Mouse (Mus musculus) small intestine, adult 2 months (tissue): ENCODE results near the gene Usp1. TPM values are rescaled to one million over a fixed set of nuclear protein-coding genes. Genes with fewer than 3 reads are reported as not detected.
A peak's percentile ranks its signal among the peaks of the same experiment; 100 is the strongest.

ENCODE experiments used
- H3K27ac ChIP-seq: fragments of 200-500 bp; 2 replicates; pipeline ENCODE4 v1.5.1; 2012; ENCODE audit warnings: low read depth, low read length, control low read depth, inconsistent platforms; ENCODE audit not compliant: insufficient read depth
- H3K27me3 ChIP-seq: fragments of 200-500 bp; 2 replicates; pipeline ENCODE4 v1.6.1; 2012; ENCODE audit warnings: mild to moderate bottlenecking, moderate library complexity, low read length, inconsistent platforms; ENCODE audit not compliant: control insufficient read depth, insufficient read depth
- H3K36me3 ChIP-seq: fragments of 200-500 bp; 2 replicates; pipeline ENCODE4 v1.6.1; 2012; ENCODE audit warnings: mild to moderate bottlenecking, low read length, control low read depth, inconsistent platforms; ENCODE audit not compliant: control insufficient read depth, insufficient read depth
- H3K4me1 ChIP-seq: fragments of 200-500 bp; 2 replicates; pipeline ENCODE4 v1.6.1; 2012; ENCODE audit warnings: low read length, inconsistent platforms, mixed read lengths; ENCODE audit not compliant: control insufficient read depth, insufficient read depth, insufficient read length
- H3K4me3 ChIP-seq: fragments of 200-500 bp; 2 replicates; pipeline ENCODE4 v1.5.1; 2012; ENCODE audit warnings: low read depth, mild to moderate bottlenecking, control low read depth, inconsistent platforms, low read length, moderate library complexity
- CTCF ChIP-seq: fragments of 200-500 bp; IDR thresholded peaks from 2 replicates; pipeline ENCODE4 v1.5.1; 2012; ENCODE audit warnings: low read depth, mild to moderate bottlenecking, control low read depth, inconsistent platforms, low read length, moderate library complexity, mixed read lengths; ENCODE audit not compliant: insufficient replicate concordance, insufficient read length; ENCODE audit errors: extremely low read depth
- POLR2A ChIP-seq: fragments of 200-500 bp; IDR thresholded peaks from 2 replicates; pipeline ENCODE4 v1.6.1; 2012; ENCODE audit warnings: low read depth, mild to moderate bottlenecking, control low read depth, inconsistent platforms, low read length, moderate library complexity
- WGBS: fragments of 180-500 bp; shearing (Covaris S2); methylation state at CpG from one replicate; pipeline ENCODE4 v1.1.7; 2018; 5-methylcytosine and 5-hydroxymethylcytosine counted together
- polyA plus RNA-seq: library from polyadenylated mRNA; depleted of rRNA; stranded (reverse); fragments of >200 nt; gene quantifications from 2 replicates; pipeline ENCODE4 v1.2.3, GENCODE M21; 2012

The Usp1 gene
- polyA plus RNA-seq, 1 experiment = 146 TPM

GRCm38 (mm10) chr4:98920896-98921295 is 2.7 kb upstream of the Usp1 start:
- no peaks in the 10 kb centered on the region for H3K27me3 ChIP-seq
- H3K36me3 ChIP-seq = no peaks in the 10 kb centered on the region
- WGBS = 84% methylated on average over 4 of the region's 4 CpGs
- peaks cover 8% of the 10 kb centered on the region; the same call in 1 of the 2 replicates for H3K4me1 ChIP-seq
- no peak overlapping the region for H3K4me3 ChIP-seq
- no peak overlapping the region for H3K27ac ChIP-seq
- TF ChIP-seq CTCF (no peak), POLR2A (no peak)

- 3% methylated on average over 18 of the region's 18 CpGs for WGBS
- peak overlapping the region; percentile 86 for H3K4me3 ChIP-seq
- H3K27me3 ChIP-seq = no peaks in the 10 kb centered on the region
- H3K36me3 ChIP-seq = no peaks in the 10 kb centered on the region
- H3K27ac ChIP-seq = peak overlapping the region; percentile 89
- TF ChIP-seq POLR2A (no peak), CTCF (no peak)
- peaks cover 8% of the 10 kb centered on the region; the same call in 1 of the 2 replicates for H3K4me1 ChIP-seq
Observed at GRCm38 (mm10) chr4:98922061-98922642, 1.5 kb upstream of the Usp1 start.

- H3K27me3 ChIP-seq = no peaks in the 10 kb centered on the region
- no peaks in the 10 kb centered on the region for H3K36me3 ChIP-seq
- peak overlapping the region; percentile 100 for H3K27ac ChIP-seq
- peaks cover 2% of the 10 kb centered on the region; the same call in 1 of the 2 replicates for H3K4me1 ChIP-seq
- TF ChIP-seq CTCF (no peak), POLR2A (peak; percentile 85)
- WGBS = under 1% methylated on average over 53 of the region's 53 CpGs
- peak overlapping the region; percentile 86 for H3K4me3 ChIP-seq
Observed at GRCm38 (mm10) chr4:98922643-98923567, 705 bp upstream of the Usp1 start.

GRCm38 (mm10) chr4:98924071-98924905 is 678 bp downstream of the Usp1 start:
- WGBS = under 1% methylated on average over 65 of the region's 66 CpGs
- TF ChIP-seq CTCF (no peak), POLR2A (no peak)
- no peaks in the 10 kb centered on the region for H3K27me3 ChIP-seq
- H3K27ac ChIP-seq = peak overlapping the region; percentile 100
- no peaks in the 10 kb centered on the region for H3K4me1 ChIP-seq
- H3K36me3 ChIP-seq = peaks cover 2% of the 10 kb centered on the region
- H3K4me3 ChIP-seq = peak overlapping the region; percentile 86

- TF ChIP-seq CTCF (no peak), POLR2A (no peak)
- WGBS = 0% methylated on average over 2 of the region's 2 CpGs
- H3K27ac ChIP-seq = peak overlapping the region; percentile 33; the same call in 1 of the 2 replicates
- peaks cover 4% of the 10 kb centered on the region for H3K36me3 ChIP-seq
- no peaks in the 10 kb centered on the region for H3K4me1 ChIP-seq
- no peaks in the 10 kb centered on the region for H3K27me3 ChIP-seq
- peak overlapping the region; percentile 86 for H3K4me3 ChIP-seq
Observed at GRCm38 (mm10) chr4:98924906-98925178, 1.2 kb downstream of the Usp1 start.

GRCm38 (mm10) chr4:98925250-98925781 is 1.7 kb downstream of the Usp1 start:
- 7% methylated on average over 6 of the region's 6 CpGs for WGBS
- TF ChIP-seq POLR2A = no peak
- TF ChIP-seq CTCF = no peak
- 0 out of 2 replicates have a peak overlapping the region, but pooled peaks have one; percentile 5 for H3K27ac ChIP-seq
- H3K27me3 ChIP-seq = no peaks in the 10 kb centered on the region
- H3K4me1 ChIP-seq = no peaks in the 10 kb centered on the region
- peak overlapping the region; percentile 24; the same call in 1 of the 2 replicates for H3K4me3 ChIP-seq
- peaks cover 7% of the 10 kb centered on the region for H3K36me3 ChIP-seq
